Mouse (Mus musculus): ENCODE data around the gene Emilin1. TPM values are rescaled to one million over a fixed set of nuclear protein-coding genes. Genes with fewer than 3 reads are reported as not detected.

The Emilin1 gene
- polyA plus RNA-seq, 1 experiment = 1.7 TPM

DNA sequence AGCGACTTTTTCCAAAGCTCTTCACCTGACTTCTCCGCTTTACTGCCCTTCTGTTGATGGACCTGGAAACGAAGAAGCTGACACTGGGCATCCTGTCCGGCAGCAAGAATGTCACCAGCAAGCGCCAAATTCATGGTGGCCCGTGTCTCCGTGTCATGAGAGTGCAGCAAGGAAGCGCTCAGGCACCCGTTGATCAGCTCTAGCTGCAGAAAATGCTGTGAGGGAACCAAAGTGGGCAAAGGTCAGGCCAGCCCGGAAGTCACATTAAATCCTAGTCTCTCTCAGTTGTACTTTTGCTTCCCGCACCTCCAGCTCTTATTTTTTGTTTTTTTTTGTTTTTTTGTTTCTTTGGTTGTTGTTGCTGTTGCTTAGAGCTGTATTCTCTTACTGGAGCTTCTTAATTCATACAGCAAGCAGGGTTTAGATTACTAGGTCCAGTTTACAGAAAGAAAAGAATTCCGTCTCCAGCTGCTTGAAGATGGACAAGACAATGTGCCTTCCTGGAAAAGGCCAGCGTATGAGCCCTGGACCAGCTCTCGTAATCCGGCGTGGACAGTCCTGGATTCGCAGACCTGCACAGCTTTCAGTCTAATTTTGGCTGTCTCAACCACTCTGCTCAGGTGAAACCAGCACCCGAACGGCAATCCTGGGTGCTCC is 46.1 kb downstream of the Emilin1 start:
- no peak for TF ChIP-seq GATA1 (IDR thresholded peaks at IDR 0.05; ENCODE audit: low read length)

DNA sequence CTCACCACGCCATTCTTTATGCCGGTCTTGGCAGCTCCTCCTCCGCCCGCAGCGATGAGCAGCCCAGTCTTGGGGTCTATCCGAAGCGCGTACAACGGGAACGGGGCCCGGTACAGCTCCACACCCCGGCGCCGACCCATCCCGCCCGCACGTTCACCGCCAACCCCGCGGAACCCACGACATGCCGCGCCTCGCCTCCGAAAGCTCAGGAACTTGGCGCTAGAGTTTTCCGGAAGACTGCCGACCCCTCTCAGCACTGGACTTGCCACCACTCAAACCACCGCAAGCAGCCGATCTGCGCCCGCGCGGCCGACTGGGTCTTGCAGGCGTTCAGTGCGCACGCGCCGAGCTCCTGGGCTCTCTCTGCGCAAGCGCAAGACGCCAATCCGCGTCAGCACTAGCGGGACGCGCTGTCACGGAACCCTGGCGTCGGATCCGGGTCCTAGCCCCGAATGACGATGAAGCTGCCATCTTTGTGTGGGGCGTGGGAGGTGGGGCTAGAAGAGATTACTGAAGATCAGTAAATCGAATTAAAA is 46.8 kb downstream of the Emilin1 start, which contains the start of gene Preb:
Gene Preb (minus strand): TSS at position 396 of the 536 bp plus-strand sequence.
- no peak for TF ChIP-seq GATA1 (IDR thresholded peaks at IDR 0.05; ENCODE audit: low read length)

DNA sequence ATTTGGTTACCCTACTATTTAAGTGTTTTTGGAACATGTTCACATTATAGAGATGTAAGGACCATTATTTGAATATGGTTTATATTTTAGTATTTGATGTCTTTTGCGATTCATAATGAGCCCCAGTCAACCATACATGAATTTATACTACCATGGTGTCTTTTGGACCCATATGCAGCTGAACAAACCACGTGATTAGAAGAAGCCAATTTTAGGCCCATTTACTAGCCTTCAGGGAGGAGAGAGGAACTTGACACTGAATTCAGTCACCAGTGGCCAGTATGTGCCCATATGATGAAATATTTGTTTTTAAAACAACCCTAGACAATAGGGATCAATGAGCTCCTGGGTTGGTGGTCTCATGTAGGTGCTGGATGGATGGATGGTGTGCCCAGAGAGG is 47.6 kb downstream of the Emilin1 start:
- no peak for TF ChIP-seq GATA1 (IDR thresholded peaks at IDR 0.05; ENCODE audit: low read length)

DNA sequence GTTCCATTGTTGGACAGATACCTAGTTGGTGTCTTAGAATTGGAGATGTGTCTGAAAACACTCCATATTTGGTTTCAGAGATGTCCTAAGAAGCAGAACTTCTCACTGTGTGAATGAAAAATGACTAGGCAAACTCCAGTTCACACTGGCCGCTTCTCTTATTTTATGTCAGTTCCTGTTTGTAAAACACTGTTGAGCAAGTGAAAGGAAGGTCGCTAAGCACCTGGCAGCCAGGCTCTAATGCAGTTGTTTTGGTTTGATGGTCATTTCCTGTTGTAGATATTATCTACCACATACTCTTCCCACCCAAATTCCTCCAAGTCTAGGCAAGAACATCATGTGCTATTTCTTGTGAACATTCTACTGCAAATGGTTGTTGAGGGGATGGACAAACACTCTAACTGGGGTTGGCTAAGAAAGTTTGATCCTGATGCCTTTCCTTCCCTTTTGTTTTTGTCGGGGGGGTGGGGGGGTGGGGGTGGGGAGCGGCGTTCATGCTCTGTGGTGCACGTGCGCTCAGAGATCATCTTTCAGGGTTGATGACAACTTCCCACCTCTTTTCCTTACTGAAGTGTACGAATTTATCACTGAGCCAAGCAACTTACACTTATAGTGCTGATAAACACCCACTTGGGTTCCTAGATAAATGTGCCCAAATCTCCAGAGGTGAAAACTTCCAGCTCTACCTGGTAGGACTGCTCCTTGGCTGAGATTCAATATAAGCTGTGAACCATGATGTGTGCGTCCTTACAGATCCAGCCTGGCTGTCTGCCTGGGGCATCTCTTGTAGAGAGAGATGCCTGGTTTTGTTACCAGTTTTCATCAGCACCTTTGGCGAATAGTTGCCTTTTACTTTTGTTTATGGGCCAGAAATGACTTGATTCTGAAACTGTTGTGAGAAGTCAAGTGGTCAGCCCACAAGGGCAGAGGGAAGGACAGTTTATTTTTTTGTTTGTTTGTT is 48.6 kb downstream of the Emilin1 start:
- no peak for TF ChIP-seq GATA1 (IDR thresholded peaks at IDR 0.05; ENCODE audit: low read length)

DNA sequence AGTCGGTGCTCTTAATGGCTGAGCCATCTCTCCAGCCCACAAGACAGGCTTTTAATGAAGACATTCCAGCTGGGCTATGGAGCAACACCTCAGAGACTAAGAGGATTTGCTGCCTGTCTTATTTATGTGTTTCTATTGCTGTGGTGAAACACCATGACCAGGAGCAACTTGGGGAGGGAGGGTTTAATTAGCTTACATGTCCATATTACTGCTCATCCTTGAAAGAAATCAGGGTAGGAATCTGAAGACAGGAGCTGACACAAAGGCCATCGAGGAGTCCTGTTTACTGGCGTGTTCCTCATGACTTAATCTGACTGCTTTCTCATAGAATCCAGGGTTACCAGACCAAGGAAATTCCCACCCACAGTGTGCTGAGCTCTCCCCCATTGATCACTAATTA is 50.7 kb downstream of the Emilin1 start:
- TF ChIP-seq GATA1 (IDR thresholded peaks at IDR 0.05; ENCODE audit: low read length) = no peak

DNA sequence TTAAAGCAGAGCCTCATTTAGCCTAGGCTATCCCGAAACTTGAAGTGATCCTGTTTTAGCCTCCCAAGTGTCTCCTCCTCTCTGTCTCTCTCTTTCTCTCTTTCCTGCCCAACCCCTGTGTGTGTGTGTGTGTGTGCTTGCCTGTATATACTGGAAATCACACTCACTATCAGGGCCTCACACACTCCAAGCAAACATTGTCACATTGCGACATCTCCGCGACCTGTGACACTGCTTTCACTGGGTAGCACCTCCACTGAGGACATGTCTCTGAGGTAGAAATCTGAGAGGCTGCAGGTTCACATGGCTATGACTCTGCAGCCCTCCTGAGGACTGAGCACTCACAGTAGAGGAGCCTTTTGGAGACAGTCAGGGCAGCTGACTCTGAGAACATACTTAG is 53.0 kb downstream of the Emilin1 start:
- no peak for TF ChIP-seq GATA1 (IDR thresholded peaks at IDR 0.05; ENCODE audit: low read length)

DNA sequence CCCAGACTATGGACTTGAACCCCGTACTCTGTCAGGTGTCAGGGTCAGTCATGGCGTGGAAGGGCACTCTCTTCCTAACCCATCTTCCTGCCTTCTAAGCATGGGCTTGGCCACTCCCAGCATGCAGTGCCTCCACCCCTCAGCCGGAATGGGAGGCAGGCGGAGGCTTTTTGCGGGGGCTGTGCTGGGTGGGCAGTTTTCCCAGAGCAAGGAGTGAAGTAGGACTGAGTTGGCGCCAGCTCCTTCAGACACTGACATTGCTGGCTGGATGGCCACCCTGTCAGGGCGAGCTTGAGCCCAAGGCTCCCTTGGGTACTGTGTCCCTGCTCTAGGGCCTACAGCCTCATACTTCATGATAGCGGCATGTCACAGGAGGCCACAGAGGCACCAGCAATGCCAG is 55.2 kb downstream of the Emilin1 start, which contains the start of gene Tcf23:
Gene Tcf23 (plus strand): TSS at position 247 of the 400 bp plus-strand sequence.
- TF ChIP-seq GATA1 (IDR thresholded peaks at IDR 0.05; ENCODE audit: low read length) = no peak

DNA sequence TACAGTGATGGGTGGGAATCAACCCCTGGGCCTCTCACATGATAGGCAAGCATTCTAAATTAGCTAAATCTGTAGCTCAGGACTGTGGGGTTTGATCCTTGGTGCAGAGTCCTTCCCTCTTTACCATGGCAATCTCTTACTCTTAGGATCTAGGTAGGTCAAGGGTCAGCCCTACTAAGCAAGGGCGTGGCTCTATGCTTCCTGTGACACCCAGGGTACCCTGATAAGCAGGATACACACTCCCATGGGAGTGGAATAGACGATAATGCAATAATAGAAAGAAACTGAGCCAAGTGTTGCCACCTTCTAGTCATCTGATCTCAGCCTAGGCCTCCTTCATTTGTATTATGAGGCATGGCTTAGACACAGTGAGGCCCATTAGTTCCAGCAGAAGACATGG is 56.2 kb downstream of the Emilin1 start:
- no peak for TF ChIP-seq GATA1 (IDR thresholded peaks at IDR 0.05; ENCODE audit: low read length)

Other genes with a start within 250 kb of the Emilin1 start
- gene Cenpa, start 246.6 kb upstream of the Emilin1 start, polyA plus RNA-seq (2012) = 391 and 540 TPM in 2 replicates
- gene Dpysl5, start 201.8 kb upstream of the Emilin1 start, polyA plus RNA-seq (2012) = not detected in 2 replicates
- not detected in 2 replicates for gene Mapre3, start 98.8 kb upstream of the Emilin1 start, polyA plus RNA-seq (2012)
- 28.5 and 36.1 TPM in 2 replicates for gene Tmem214, start 45.4 kb upstream of the Emilin1 start, polyA plus RNA-seq (2012)
- gene Agbl5, start 24.7 kb upstream of the Emilin1 start, polyA plus RNA-seq (2012) = 34.9 and 40.4 TPM in 2 replicates
- gene Ost4, start 5.6 kb upstream of the Emilin1 start, polyA plus RNA-seq (2012) = 72.2 and 79.8 TPM in 2 replicates
- 38.7 and 67.1 TPM in 2 replicates for gene Khk, start 8.0 kb downstream of the Emilin1 start, polyA plus RNA-seq (2012)
- not detected in 2 replicates for gene Cgref1, start 32.2 kb downstream of the Emilin1 start, polyA plus RNA-seq (2012)
- gene Preb, start 47.0 kb downstream of the Emilin1 start, polyA plus RNA-seq (2012) = 52.8 and 78.2 TPM in 2 replicates
- gene Tcf23, start 55.3 kb downstream of the Emilin1 start, polyA plus RNA-seq (2012) = not detected in 2 replicates
- 15.6 and 22.3 TPM in 2 replicates for gene Atraid, start 134.9 kb downstream of the Emilin1 start, polyA plus RNA-seq (2012)
- gene Slc5a6, start 135.5 kb downstream of the Emilin1 start, polyA plus RNA-seq (2012) = 5.7 and 15.3 TPM in 2 replicates
- gene Cad, start 141.4 kb downstream of the Emilin1 start, polyA plus RNA-seq (2012) = 640 and 661 TPM in 2 replicates
- gene Dnajc5g, start 192.9 kb downstream of the Emilin1 start, polyA plus RNA-seq (2012) = not detected in 2 replicates
- not detected in 2 replicates for gene Slc30a3, start 194.8 kb downstream of the Emilin1 start, polyA plus RNA-seq (2012)
- gene Trim54, start 203.3 kb downstream of the Emilin1 start, polyA plus RNA-seq (2012) = not detected in 2 replicates
- not detected in 2 replicates for gene Ucn, start 225.4 kb downstream of the Emilin1 start, polyA plus RNA-seq (2012)
- 25.8 and 30.0 TPM in 2 replicates for gene Mpv17, start 240.8 kb downstream of the Emilin1 start, polyA plus RNA-seq (2012)

Data from G1E-ER4 (cell line).